Mouse (Mus musculus) midbrain, embryonic 16.5 days (tissue): Measurements from ENCODE around the gene Fam168b. TPM values are rescaled to one million over a fixed set of nuclear protein-coding genes. Genes with fewer than 3 reads are reported as not detected.
A peak's percentile ranks its signal among the peaks of the same experiment; 100 is the strongest.

Experiments
- ATAC-seq: fragments of 200-750 bp; cut with Nextera tagmentation; 2 replicates; pipeline ENCODE4 v1.8.0; 2017; ENCODE audit warnings: moderate TSS enrichment
- H3K27ac ChIP-seq: fragments of 300-500 bp; sonication (generic); 2 replicates; pipeline ENCODE4 v1.5.1; 2014; ENCODE audit warnings: mild to moderate bottlenecking, low read length, mixed read lengths
- H3K27me3 ChIP-seq: fragments of 300-500 bp; sonication (generic); 2 replicates; pipeline ENCODE4 v1.6.1; 2014; ENCODE audit warnings: low read depth, low read length, mixed read lengths; ENCODE audit not compliant: control insufficient read depth, insufficient read depth
- H3K36me3 ChIP-seq: fragments of 300-500 bp; sonication (generic); 2 replicates; pipeline ENCODE4 v1.6.1; 2014; ENCODE audit warnings: mild to moderate bottlenecking, low read length, moderate library complexity, mixed read lengths; ENCODE audit not compliant: control insufficient read depth, insufficient read depth
- H3K4me1 ChIP-seq: fragments of 300-500 bp; sonication (generic); 2 replicates; pipeline ENCODE4 v1.6.1; 2014; ENCODE audit warnings: mild to moderate bottlenecking, low read length, mixed read lengths; ENCODE audit not compliant: control insufficient read depth, insufficient read depth
- H3K4me2 ChIP-seq: fragments of 300-500 bp; sonication (generic); 2 replicates; pipeline ENCODE4 v1.6.1; 2014; ENCODE audit warnings: mild to moderate bottlenecking, low read length, mixed read lengths
- H3K4me3 ChIP-seq: fragments of 300-500 bp; sonication (generic); 2 replicates; pipeline ENCODE4 v1.5.1; 2014; ENCODE audit warnings: low read depth, mild to moderate bottlenecking, low read length, moderate library complexity, mixed read lengths
- H3K9ac ChIP-seq: fragments of 300-500 bp; sonication (generic); 2 replicates; pipeline ENCODE4 v1.6.1; 2014; ENCODE audit warnings: low read depth, low read length, mixed read lengths
- H3K9me3 ChIP-seq: fragments of 300-500 bp; sonication (generic); replicated peaks from 2 replicates; pipeline ENCODE4 v1.6.1; 2014; ENCODE audit warnings: mild to moderate bottlenecking, low read length, mixed read lengths; ENCODE audit not compliant: control insufficient read depth, poor library complexity, severe bottlenecking
- WGBS: fragments of 180-500 bp; shearing (Covaris S2); extraction: QIAGEN DNeasy Blood & Tissue Kit; methylation state at CpG from one replicate; pipeline ENCODE4 v1.1.7; 2014; 5-methylcytosine and 5-hydroxymethylcytosine counted together
- polyA plus RNA-seq: library from polyadenylated mRNA; unstranded; fragments of >200 nt; fragmentation: Nextera tagmentation; extraction: Ambion mirVana; gene quantifications from 2 replicates; pipeline ENCODE4 v1.2.1, GENCODE M21; 2015

The Fam168b gene
- polyA plus RNA-seq, 1 experiment from 2014 or later = 131 TPM

DNA sequence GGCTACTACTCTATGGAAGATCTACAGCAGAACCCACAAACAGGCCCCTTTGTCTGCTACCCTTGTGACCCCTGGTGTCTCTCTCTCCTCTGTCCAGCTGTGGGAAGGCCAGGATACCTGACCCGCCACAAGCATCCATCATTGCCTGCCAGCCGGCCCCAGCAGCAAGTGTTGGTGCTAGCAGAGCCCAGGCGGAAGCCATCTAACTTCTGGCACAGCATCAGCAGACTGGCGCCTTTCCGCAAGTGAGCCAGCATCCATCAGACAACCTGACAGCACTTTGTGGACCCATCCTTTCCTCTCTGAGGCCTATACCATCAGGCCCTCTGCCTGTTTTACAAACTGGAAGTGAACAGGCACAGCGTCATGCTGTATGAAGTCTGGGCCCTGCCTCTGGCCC is 31.3 kb downstream of the Fam168b start:
- no peaks in the 10 kb centered on the region for H3K4me1 ChIP-seq
- no peak overlapping the region for H3K9ac ChIP-seq
- ATAC-seq = no peak
- no peaks in the 10 kb centered on the region for H3K9me3 ChIP-seq
- H3K4me3 ChIP-seq = no peak overlapping the region
- no peak overlapping the region for H3K4me2 ChIP-seq
- WGBS = 93% methylated on average over 6 of the region's 6 CpGs
- H3K36me3 ChIP-seq = peaks cover 50% of the 10 kb centered on the region
- H3K27ac ChIP-seq = no peak overlapping the region
- no peaks in the 10 kb centered on the region for H3K27me3 ChIP-seq

- Histone ChIP-seq H3K4me2 (no peak overlapping the region), H3K9me3 (no peaks in the 10 kb centered on the region), H3K9ac (no peak overlapping the region), H3K36me3 (peaks cover 49% of the 10 kb centered on the region), H3K27me3 (no peaks in the 10 kb centered on the region), H3K4me1 (no peaks in the 10 kb centered on the region; the same call in 1 of the 2 replicates), H3K4me3 (no peak overlapping the region), H3K27ac (no peak overlapping the region)
- 91% methylated on average over 6 of the region's 6 CpGs for WGBS
- ATAC-seq = no peak
Measured at GRCm38 (mm10) chr1:34811035-34811434, 31.8 kb downstream of the Fam168b start.

- no peak overlapping the region for H3K27ac ChIP-seq
- no peaks in the 10 kb centered on the region for H3K27me3 ChIP-seq
- H3K9me3 ChIP-seq = no peaks in the 10 kb centered on the region
- WGBS = 88% methylated on average over 11 of the region's 11 CpGs
- no peak overlapping the region for H3K4me2 ChIP-seq
- H3K4me1 ChIP-seq = no peaks in the 10 kb centered on the region; the same call in 1 of the 2 replicates
- H3K4me3 ChIP-seq = no peak overlapping the region
- ATAC-seq = no peak
- no peak overlapping the region for H3K9ac ChIP-seq
- H3K36me3 ChIP-seq = peaks cover 47% of the 10 kb centered on the region
Measured at GRCm38 (mm10) chr1:34810293-34810692, 32.6 kb downstream of the Fam168b start.

GRCm38 (mm10) chr1:34808445-34808844 is 34.4 kb downstream of the Fam168b start:
- H3K4me3 ChIP-seq = no peak overlapping the region
- peaks cover 38% of the 10 kb centered on the region for H3K36me3 ChIP-seq
- H3K4me2 ChIP-seq = no peak overlapping the region
- H3K9ac ChIP-seq = no peak overlapping the region
- H3K27me3 ChIP-seq = no peaks in the 10 kb centered on the region
- 89% methylated on average over 8 of the region's 8 CpGs for whole genome bisulfite sequencing
- no peak overlapping the region for H3K27ac ChIP-seq
- peaks cover 3% of the 10 kb centered on the region for H3K4me1 ChIP-seq
- H3K9me3 ChIP-seq = no peaks in the 10 kb centered on the region
- ATAC-seq = no peak

GRCm38 (mm10) chr1:34805931-34806520 is 36.8 kb downstream of the Fam168b start:
- H3K27ac ChIP-seq = no peak overlapping the region
- ATAC-seq = no peak
- peaks cover 20% of the 10 kb centered on the region for H3K4me1 ChIP-seq
- H3K9ac ChIP-seq = no peak overlapping the region
- H3K4me3 ChIP-seq = no peak overlapping the region
- H3K4me2 ChIP-seq = no peak overlapping the region
- peaks cover 22% of the 10 kb centered on the region for H3K36me3 ChIP-seq
- WGBS = 25% methylated on average over 35 of the region's 35 CpGs
- no peaks in the 10 kb centered on the region for H3K27me3 ChIP-seq
- no peaks in the 10 kb centered on the region for H3K9me3 ChIP-seq

DNA sequence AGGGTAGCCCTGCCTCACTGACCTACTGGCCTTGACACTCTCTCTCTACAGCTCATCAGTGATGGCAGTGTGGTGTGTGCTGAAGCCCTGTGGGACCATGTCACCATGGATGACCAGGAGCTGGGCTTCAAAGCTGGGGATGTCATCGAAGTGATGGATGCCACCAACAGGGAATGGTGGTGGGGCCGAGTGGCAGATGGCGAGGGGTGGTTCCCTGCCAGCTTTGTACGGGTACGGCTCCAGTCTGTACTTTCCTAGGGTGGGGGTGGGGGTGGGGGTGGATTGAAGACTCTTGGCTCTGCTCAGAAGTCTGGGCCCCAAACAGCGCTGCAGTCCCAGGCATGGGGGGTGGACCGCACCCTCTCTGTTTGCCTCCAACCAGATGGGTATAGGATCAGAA is 38.0 kb downstream of the Fam168b start:
- WGBS = 90% methylated on average over 7 of the region's 7 CpGs
- Histone ChIP-seq H3K9ac (no peak overlapping the region), H3K4me2 (no peak overlapping the region), H3K27ac (no peak overlapping the region), H3K27me3 (no peaks in the 10 kb centered on the region), H3K4me3 (no peak overlapping the region), H3K4me1 (peaks cover 22% of the 10 kb centered on the region), H3K9me3 (no peaks in the 10 kb centered on the region), H3K36me3 (peaks cover 11% of the 10 kb centered on the region)
- no peak for ATAC-seq

GRCm38 (mm10) chr1:34802290-34802642 is 40.6 kb downstream of the Fam168b start:
- Histone ChIP-seq H3K27me3 (no peaks in the 10 kb centered on the region), H3K27ac (peak overlapping the region; percentile 94), H3K36me3 (peaks cover 2% of the 10 kb centered on the region; the same call in 1 of the 2 replicates), H3K9me3 (no peaks in the 10 kb centered on the region), H3K9ac (peak overlapping the region; percentile 89), H3K4me1 (peaks cover 22% of the 10 kb centered on the region), H3K4me2 (peak overlapping the region; percentile 68), H3K4me3 (peak overlapping the region; percentile 79)
- 21% methylated on average over 7 of the region's 7 CpGs for WGBS
- peak; percentile 18; the same call in 1 of the 2 replicates for ATAC-seq

DNA sequence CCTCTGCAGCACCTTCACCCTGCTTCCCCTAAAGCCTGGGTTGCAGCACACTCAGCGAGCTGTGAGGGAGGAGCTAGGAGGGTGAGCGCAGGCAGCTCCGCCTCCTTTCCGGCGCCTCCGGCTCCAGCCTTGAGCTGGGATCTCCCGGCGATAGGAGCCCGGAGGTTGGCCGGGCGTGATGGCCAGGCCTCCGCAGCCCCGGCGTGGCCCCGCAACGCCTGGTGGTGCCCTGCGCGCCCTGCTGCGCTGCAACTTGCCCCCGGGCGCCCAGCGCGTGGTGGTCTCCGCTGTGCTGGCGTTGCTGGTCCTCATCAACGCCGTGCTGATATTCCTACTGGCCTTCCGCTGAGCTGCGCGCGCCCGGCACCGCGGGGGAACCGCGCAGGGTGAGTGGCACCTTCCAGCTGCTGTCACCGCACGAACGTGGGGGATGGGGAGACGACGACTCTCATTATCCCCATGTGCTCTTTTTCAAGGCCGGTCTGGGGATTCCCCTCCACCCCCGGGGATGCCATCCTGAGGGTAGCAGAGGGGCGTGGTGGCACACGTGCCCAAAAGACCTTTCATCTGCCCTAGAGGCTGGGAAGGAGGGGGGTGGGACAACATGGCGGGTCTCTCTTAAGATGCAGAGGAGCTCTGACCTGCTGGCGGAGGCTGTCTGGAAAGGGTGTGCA is 41.1 kb downstream of the Fam168b start:
- ATAC-seq = peak; percentile 87
- peaks cover 22% of the 10 kb centered on the region for H3K4me1 ChIP-seq
- peak overlapping the region; percentile 79 for H3K4me3 ChIP-seq
- H3K4me2 ChIP-seq = peak overlapping the region; percentile 68
- 0 out of 2 replicates have a peak, but pooled peaks cover 2% of the 10 kb centered on the region for H3K36me3 ChIP-seq
- under 1% methylated on average over 42 of the region's 47 CpGs for WGBS
- H3K27ac ChIP-seq = peak overlapping the region; percentile 94
- no peaks in the 10 kb centered on the region for H3K9me3 ChIP-seq
- H3K9ac ChIP-seq = peak overlapping the region; percentile 89
- no peaks in the 10 kb centered on the region for H3K27me3 ChIP-seq

DNA sequence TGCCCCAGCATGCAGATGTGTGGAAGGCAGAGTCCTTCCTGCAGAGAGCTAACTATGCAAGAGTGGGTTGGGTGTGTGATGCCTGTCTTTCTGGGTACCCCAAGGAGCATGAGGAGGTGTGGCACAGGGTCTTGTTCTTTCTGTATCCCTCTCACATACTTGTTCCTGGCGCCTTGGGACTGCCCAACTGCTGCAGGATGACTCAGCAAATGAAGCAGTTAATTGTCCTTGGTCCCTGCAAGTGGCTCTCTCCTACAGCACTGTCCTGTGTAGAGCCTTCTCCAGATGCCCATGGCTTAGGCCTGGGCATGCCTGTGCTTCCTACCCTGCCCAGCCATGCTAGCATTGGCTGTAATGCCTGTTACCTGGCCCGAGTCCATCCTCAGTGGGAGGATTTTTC is 43.7 kb downstream of the Fam168b start:
- Histone ChIP-seq H3K27me3 (no peaks in the 10 kb centered on the region), H3K4me2 (no peak overlapping the region), H3K4me1 (peaks cover 22% of the 10 kb centered on the region), H3K4me3 (no peak overlapping the region), H3K9me3 (no peaks in the 10 kb centered on the region), H3K27ac (no peak overlapping the region), H3K36me3 (no peaks in the 10 kb centered on the region), H3K9ac (no peak overlapping the region)
- no peak for ATAC-seq
- WGBS = 73% methylated on average over 2 of the region's 2 CpGs
